Mouse (Mus musculus): Measurements from ENCODE around the gene Mllt10.

Mllt10 gene

DNA sequence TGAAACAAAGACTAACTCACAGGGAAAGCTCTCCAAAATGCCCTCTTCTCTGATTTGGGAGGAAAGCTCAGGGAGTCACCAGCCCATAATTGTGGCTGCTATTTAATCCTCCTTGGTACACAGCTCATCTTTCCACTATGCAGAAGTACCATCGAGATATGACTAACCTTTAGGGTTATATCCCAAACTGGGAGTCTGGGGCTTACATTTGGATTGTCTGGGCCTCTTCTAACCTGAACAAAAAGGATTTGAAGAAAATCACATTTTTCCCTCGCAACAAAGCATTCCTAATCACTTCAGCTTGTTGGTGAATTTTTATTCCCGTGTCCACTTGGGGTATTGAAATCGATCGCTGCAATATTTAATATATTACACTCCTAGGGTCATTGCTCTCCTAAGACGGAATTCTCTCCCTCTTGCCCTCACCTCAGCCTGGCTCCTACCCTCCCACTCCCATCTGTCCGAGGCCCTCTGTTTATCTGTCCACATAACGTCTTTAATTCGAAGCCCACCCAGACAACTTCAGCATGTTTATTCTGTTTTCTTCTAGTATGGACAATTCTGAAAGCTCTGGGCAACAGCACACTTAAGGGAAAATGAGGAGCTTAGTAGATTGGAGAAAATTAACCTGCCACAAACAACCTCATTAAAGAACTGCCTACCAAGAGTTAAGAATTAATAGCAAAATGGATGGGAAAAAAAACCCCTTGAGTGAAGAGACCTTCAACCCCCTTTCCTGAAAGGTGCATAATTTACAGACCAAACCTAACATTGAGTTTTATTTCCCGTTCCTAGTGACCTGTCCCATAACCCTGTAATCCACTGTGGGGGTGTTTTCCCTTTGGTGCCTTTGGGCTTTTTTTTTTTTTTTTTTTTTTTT lies 20.4 kb upstream of the Mllt10 start:
- peak; percentile 85 for DNase-seq

- DNase-seq: peak; percentile 28
Measured at GRCm38 (mm10) chr2:18037491-18037890, 17.5 kb upstream of the Mllt10 start, which contains the start of gene A930004D18Rik. Gene A930004D18Rik (minus strand): TSS chr2:18037737.

DNA sequence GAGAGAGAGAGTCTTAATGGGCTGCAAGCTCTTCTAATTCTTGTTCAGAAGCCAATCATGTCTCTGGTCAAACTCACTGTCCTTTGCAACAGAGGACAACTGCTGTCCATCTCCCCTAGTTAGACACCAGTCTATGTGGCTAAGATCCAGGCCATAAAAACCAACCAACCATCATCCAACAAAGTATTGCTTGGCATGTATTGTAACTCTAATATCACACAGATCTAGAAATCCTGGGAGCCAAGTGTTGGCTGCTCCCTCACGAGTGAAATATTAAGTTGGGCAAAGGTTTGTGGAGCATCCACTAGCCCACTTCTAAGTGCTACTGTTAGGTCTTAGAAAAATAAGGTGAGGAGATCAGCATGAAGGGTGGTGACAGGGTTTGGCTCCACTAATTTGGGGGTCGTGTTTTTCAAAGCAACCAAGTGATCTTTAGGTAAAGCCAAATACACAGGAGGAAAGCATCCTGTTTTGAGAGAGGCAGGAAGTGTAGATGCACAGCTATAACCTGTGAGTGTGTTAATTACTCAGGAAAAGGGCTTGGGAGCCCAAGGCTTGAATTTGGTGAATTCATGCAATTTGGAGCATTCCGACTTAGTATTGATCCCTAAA lies 16.8 kb upstream of the Mllt10 start:
- peak; percentile 51 for DNase-seq

DNA sequence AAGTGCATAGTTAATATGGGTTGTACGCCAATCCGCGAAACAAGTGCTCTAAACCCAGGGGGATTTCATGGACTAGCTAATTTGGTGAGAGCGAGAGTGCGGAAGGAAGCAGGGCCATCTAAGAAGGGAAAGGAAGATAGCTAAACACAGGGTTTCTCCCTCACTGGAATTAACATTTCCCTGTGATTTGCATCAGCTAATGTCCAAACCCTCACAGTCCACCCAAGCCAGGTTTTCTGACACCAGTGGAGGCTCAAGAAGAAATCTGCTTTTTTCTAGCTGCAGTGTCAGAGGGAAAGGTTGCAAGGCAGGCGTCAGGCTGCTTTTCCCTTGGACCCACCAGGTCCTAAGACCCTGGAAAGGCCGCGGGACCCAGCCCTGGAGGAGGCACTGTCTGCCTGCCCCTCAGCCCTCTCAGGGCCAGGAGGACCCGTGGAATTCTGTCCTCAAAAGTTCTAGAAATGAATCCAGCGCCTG lies 16.1 kb upstream of the Mllt10 start:
- DNase-seq: peak; percentile 64

DNA sequence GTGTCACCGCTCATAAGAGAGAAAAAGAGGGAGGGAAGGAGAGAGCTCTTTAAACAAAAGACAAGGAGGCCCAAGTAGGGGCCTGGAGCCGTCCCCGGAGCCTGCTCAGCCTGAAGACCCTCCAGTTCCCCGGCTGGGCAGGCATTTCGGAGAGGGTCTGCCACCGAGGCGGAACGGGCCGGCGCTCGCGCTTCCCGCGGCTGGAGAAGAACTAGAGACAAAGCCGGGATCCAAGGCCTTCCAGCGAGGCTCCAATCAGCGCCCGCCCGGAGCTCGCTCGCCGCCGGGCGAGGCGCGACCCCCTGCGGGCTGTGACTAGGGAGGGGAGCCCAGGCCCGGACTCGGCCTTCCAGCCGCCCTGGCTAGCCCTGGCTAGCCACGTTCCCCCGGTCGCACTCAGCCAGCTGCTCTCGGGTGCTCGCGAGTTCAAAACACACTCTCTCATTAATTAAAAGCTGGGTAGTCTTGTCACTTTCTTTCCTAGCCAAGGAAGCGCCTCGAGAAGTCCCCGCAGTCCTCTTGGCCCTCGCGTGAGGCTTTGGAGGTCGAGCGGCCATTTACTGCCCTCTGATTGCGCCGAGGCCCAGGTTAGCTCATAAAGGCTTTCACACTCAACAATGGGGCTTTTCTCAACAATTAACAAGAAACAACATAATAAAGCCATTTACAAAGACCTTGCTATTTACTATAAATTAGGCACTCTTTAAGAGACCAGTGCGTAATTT lies 15.3 kb upstream of the Mllt10 start:
- peak; percentile 87 for DNase-seq

DNA sequence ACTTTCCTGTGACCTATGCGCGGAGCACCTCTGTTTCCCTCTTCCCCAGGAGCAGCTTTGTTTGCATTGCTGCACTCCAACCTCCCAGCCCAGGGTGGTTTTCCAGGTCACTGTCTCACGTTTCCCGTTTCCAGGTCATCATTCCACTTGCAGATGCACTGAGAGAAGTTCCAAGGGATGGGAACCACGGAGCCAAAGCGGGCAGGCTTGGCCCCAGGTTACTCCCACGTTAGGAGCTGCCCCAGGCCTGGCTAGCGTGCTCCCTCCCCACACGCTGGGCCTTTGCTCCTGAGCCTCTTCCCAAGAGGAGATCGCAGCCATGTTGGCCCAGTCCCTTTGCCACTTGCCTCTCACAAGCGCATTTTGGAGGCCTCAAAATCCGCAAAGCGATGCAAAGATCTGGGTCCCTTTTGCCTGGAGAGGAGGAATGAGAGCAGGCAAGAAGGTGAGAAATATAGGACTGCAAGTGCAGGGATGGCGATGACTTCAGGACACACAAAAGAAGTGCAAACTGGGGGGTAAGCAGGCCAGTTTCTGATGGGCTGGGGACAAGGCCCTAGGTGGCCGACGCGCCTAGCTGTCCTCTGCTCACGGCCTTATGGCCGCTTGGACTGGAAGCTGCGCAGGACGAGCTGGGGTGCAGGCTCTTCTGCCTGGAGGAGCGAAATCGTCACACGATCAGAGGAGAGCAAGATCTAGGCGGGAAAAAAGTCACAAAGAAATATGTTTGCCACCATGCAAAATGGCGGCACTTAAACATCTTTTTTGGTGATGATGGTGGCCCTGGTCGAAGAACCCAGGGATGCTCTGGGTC lies 14.5 kb upstream of the Mllt10 start:
- peak; percentile 80 for DNase-seq

DNA sequence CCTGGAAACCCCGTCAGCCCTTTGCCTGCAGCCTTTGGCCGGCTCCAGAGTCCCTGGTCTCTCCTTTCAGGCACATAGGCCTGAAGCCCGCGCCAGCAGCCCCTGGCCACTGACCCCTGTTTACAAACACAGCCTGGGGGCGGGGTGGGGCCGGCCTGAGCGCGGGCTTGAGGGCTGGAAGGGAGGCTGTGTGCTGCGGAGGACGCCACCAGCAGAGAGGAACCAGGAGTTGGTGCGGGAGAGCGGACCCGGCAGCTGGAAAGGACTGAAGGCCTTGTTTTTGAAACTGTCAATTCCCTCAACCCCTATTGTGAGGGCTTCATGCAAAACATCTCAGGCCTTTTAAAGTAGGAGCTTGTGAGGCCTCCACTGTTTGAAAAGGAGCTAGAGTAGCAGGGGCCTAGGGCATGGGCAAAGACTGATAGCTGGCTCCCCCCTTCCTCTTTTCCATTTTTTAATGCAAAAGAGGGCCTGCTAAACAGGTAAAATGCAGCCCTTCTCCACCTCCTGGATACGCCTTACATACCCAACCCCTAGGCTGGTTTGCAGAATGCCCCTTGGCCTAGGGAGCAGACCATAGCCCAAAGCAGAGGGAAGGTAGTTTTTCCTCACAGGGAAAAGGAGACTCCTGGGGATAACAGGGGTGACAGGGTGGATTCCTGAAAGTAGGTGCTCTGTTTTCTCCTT lies 13.7 kb upstream of the Mllt10 start:
- peak; percentile 74 for DNase-seq

GRCm38 (mm10) chr2:18045143-18045780 lies 9.8 kb upstream of the Mllt10 start:
- DNase-seq: peak; percentile 0

DNA sequence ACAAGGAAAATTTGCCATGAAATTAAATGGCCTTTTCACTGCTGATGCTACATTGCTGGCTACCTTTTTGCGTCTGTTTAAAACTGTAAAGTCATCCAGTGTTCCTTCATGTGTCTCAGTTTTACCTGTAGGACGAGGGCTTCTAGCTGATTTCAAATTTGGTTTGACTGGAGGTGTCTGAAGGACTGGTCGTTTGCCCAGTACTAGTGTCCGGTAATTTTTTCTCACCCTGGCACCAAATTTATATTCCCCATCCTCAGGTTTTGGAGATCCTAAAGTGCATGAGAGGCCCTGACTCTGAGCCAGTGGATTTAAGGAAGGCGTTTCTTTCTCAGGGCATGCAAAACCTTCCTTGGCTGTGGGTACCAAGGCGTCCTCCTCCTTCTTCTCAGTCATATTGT lies 9.3 kb upstream of the Mllt10 start:
- peak; percentile 73 for DNase-seq

- no peak for DNase-seq
Measured at GRCm38 (mm10) chr2:18046186-18046585, 8.9 kb upstream of the Mllt10 start.

GRCm38 (mm10) chr2:18046758-18047645 lies 8.0 kb upstream of the Mllt10 start:
- peak; percentile 98 for DNase-seq

DNA sequence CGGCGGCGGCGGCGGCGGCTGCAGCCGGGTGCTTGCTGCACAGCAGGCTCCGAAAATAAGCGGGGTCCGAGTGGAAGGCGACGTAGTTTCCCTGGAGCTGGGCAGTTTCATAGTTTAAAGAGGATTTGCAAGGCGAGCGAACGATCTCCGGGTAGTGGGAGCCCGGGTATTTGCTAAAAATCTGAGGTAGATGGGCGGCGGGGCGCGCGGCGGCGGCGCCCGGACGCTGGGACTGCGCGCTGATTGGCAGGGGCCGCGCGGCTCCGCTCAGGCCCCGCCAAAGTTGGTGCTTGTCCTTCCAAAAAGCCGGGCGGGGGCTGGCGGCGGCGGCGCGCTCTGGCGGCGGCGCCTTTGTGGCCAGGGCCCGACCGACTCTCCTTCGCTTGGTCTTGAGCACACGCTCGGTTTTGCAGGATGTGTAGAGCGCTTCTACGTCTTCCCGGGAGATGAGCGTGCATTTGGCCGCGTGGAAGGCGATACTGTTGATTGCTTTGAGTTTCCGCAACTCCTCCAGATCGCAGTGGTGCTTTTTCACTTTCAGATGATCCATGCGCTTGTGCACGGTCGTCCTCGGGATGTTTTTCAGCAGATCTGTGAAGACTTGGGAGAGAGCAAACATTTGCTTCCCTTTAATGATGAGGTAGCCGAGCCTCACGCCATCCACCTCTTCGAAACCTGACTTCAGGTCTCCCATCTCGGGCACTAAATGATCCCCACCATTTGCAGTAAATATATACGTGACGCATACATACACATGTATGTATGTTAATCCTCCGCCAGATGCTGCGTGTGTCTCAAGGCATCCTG lies 7.2 kb upstream of the Mllt10 start:
- peak; percentile 98 for DNase-seq

- DNase-seq: peak; percentile 95
Measured at GRCm38 (mm10) chr2:18048453-18049075, 6.5 kb upstream of the Mllt10 start, which contains the start of gene Skida1. Gene Skida1 (minus strand): TSS chr2:18049051.

GRCm38 (mm10) chr2:18049279-18049821 lies 5.7 kb upstream of the Mllt10 start:
- peak; percentile 91 for DNase-seq

- no peak for DNase-seq
Measured at GRCm38 (mm10) chr2:18050018-18050417, 5.0 kb upstream of the Mllt10 start.

- DNase-seq: peak; percentile 84
Measured at GRCm38 (mm10) chr2:18050541-18050985, 4.5 kb upstream of the Mllt10 start.

GRCm38 (mm10) chr2:18051026-18051830 lies 3.8 kb upstream of the Mllt10 start:
- DNase-seq: peak; percentile 76

- DNase-seq: no peak
Measured at GRCm38 (mm10) chr2:18051831-18052170, 3.2 kb upstream of the Mllt10 start.

Data from heart, adult 11 months (tissue).